Mouse (Mus musculus): Measurements from ENCODE around the gene Tardbp. TPM values are rescaled to one million over a fixed set of nuclear protein-coding genes. Genes with fewer than 3 reads are reported as not detected.

The Tardbp gene
- polyA plus RNA-seq, 1 experiment from 2014 or later: 301 TPM

DNA sequence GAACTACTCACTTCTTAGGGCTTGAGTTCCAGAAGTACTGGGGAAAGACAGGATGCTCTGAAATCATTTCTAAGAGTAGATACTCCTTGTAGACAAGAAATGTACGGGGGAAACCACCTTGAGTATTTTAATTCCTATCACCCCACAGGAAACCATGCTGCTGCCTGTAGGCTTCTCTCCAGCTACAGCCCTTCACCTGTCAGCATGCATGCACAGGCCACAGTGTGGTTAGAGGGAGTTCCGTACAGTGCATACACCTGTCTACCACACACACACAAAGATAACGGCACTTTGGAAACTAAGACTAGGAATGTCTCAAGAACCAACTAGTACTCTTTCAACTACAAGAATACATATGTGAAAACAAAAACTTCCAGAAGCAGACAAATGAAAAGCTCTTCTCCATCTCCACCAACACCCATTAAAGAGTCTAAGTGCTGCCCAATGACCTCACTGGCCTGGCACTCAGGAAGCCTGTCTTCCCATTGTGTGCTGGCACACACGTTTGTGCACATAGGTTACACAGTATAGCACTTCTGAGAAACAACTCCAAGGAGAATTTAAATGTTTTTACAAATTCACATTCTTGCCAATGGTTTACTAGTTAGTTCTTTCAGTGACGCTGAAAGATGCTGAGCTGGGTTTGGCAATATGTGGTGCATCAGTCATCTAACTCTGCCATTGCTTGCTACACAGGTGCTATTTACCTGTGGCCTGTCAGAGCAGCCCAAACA, 16.0 kb downstream of the Tardbp start:
- H3K27me3 ChIP-seq: no peaks in the 10 kb centered on the region
- ATAC-seq (ENCODE audit: insufficient number of reproducible peaks, low FRiP score, low TSS enrichment, low read depth): no peak
- no peak overlapping the region for H3K4me3 ChIP-seq
- H3K4me1 ChIP-seq: 0 out of 2 replicates have a peak, but pooled peaks cover 4% of the 10 kb centered on the region
- no peak overlapping the region for H3K27ac ChIP-seq
- 73% methylated on average over 5 of the region's 5 CpGs for WGBS
- peaks cover 29% of the 10 kb centered on the region for H3K36me3 ChIP-seq
- H3K9me3 ChIP-seq: no peaks in the 10 kb centered on the region
- no peak overlapping the region for H3K9ac ChIP-seq
- no peak overlapping the region for H3K4me2 ChIP-seq

DNA sequence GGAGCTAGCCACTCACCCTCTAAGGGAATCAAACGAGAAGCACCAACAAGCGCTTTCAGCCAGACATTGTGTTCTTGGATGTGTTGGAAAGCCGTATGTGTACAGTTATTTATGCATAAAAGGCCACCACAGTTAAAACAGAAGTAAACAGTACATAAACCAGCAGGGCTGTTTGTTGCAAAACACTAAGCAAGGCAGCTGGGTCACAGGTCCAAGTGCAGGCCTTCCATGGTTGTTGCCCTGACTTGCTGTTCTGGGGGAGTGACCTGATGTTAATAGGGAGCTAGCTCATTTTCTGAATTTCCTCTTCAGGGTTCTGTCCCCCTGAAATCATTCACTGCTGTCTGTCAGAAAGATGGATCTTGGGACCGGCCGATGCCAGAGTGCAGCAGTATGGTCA, 17.0 kb downstream of the Tardbp start:
- H3K27ac ChIP-seq: no peak overlapping the region
- ATAC-seq (ENCODE audit: insufficient number of reproducible peaks, low FRiP score, low TSS enrichment, low read depth): no peak
- H3K9ac ChIP-seq: no peak overlapping the region
- H3K4me2 ChIP-seq: no peak overlapping the region
- no peaks in the 10 kb centered on the region for H3K27me3 ChIP-seq
- 89% methylated on average over 5 of the region's 5 CpGs for WGBS
- no peak overlapping the region for H3K4me3 ChIP-seq
- 0 out of 2 replicates have a peak, but pooled peaks cover 4% of the 10 kb centered on the region for H3K4me1 ChIP-seq
- no peaks in the 10 kb centered on the region for H3K9me3 ChIP-seq
- peaks cover 19% of the 10 kb centered on the region for H3K36me3 ChIP-seq

DNA sequence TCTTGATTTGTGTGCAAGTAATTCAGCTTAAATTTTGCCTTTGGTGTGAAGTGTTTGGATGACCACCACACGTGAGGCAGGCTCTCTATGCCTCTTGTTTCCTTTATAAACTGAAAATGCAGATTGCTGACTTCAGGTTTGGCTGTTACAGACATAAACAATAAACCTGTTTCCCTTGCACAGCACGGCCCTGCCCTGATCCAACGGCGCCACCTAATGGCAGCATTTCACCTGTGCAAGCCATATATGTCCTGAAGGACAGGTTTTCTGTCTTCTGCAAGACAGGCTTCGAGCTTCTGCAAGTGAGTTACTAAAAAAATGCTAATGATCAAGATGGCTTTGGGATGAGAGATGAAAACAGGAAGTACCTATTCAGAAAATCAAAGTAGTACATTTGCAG, 19.1 kb downstream of the Tardbp start:
- no peak for ATAC-seq (ENCODE audit: insufficient number of reproducible peaks, low FRiP score, low TSS enrichment, low read depth)
- peaks cover 6% of the 10 kb centered on the region for H3K36me3 ChIP-seq
- H3K27me3 ChIP-seq: no peaks in the 10 kb centered on the region
- 0 out of 2 replicates have a peak, but pooled peaks cover 4% of the 10 kb centered on the region for H3K4me1 ChIP-seq
- H3K9ac ChIP-seq: no peak overlapping the region
- 27% methylated on average over 5 of the region's 5 CpGs for WGBS
- H3K27ac ChIP-seq: no peak overlapping the region
- no peak overlapping the region for H3K4me2 ChIP-seq
- H3K4me3 ChIP-seq: no peak overlapping the region
- H3K9me3 ChIP-seq: no peaks in the 10 kb centered on the region

DNA sequence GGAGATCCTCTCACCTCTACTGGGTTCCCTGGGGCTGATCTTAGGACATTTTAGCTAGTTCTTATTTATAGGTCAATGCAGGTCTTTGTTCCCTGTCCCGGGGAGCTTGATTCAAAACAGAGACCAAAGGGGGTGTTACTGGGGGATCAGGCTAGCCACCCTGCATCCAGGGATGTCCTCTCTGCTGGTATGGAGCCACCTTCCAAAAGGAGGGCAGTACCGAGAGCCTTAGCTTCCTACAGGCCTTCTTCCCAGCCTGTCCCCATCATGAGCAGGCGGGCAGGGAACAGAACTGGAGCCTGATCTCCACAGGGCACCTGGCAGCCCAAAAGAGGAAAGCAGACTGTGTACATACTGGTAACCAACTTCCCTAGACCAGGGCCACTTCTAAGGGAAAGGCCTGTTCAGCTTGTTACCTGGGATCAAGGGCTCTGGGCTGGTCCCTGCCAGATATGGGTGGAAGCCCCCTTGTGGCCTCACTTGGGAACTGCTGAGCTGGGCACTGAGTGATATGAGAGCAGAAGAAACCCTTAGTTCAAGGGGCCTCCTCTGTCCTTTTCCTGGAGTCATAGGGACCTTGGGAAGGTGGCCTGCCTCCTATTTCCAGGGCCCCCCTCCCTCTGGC, 22.2 kb downstream of the Tardbp start:
- WGBS: 78% methylated on average over 3 of the region's 3 CpGs
- ATAC-seq (ENCODE audit: insufficient number of reproducible peaks, low FRiP score, low TSS enrichment, low read depth): no peak
- Histone ChIP-seq H3K4me2 (no peak overlapping the region), H3K9ac (no peak overlapping the region), H3K36me3 (peaks cover 6% of the 10 kb centered on the region; the same call in 1 of the 2 replicates), H3K4me1 (0 out of 2 replicates have a peak, but pooled peaks cover 4% of the 10 kb centered on the region), H3K27ac (0 out of 2 replicates have a peak overlapping the region, but pooled peaks have one; percentile 1), H3K9me3 (no peaks in the 10 kb centered on the region), H3K4me3 (no peak overlapping the region), H3K27me3 (no peaks in the 10 kb centered on the region)

DNA sequence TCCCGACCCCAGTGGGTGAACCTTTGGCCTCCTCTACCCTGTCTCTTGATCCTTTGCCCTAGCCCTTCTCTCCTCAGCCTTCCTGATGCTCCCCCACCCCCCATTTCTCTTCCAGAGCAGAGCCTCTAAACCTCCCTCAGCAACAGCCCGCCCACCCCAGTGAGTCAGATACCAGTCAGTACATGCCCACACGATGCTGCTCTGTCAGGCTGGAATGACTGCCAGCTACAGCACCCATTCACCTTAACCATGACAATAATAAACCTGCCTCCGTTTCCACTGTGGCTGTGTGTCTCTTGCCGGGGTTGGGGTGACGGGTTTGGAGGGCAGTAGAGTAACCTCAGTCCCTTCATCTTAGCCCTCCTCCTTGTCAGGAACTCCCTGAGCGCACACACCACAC, 22.7 kb downstream of the Tardbp start:
- Histone ChIP-seq H3K9ac (no peak overlapping the region), H3K4me3 (no peak overlapping the region), H3K9me3 (no peaks in the 10 kb centered on the region), H3K36me3 (peaks cover 7% of the 10 kb centered on the region; the same call in 1 of the 2 replicates), H3K27me3 (no peaks in the 10 kb centered on the region), H3K27ac (0 out of 2 replicates have a peak overlapping the region, but pooled peaks have one; percentile 1), H3K4me1 (0 out of 2 replicates have a peak, but pooled peaks cover 4% of the 10 kb centered on the region), H3K4me2 (no peak overlapping the region)
- ATAC-seq (ENCODE audit: insufficient number of reproducible peaks, low FRiP score, low TSS enrichment, low read depth): no peak
- WGBS: 67% methylated on average over 7 of the region's 7 CpGs

GRCm38 (mm10) chr4:148603376-148604139, 23.3 kb downstream of the Tardbp start:
- H3K4me2 ChIP-seq: no peak overlapping the region

DNA sequence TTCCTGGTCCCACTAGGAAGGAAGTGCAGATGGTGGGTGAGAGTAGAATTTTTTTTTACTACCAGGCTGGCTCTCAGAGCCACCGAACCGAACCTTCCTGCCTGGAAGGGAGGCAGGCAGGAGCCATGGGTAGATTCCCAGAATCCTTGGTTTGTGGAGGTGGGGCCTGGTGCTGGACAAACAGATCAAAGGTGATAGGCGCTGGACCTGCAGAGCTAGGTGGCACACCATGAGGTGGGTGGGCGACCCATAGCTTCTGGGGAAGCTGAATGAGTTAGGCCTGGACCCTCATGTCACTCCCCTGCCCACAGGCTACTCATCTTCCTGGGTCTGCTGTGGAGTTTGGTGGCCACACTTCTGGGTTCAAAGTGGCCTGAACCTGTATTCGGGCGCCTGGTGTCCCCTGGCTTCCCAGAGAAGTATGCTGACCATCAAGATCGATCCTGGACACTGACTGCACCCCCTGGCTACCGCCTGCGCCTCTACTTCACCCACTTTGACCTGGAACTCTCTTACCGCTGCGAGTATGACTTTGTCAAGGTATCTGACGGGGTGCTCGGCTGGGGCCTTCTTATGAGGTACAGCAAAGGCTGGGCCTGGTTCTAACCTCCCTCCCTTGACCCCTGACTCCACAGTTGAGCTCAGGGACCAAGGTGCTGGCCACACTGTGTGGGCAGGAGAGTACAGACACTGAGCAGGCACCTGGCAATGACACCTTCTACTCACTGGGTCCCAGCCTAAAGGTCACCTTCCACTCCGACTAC, 24.3 kb downstream of the Tardbp start, which contains the start of gene Masp2:
Gene Masp2 (plus strand): TSS at position 198 of the 764 bp plus-strand sequence.
- H3K27ac ChIP-seq: no peak within 1 kb of the TSS

More at GRCm38 (mm10) chr4:148603376-148604139, 23.3 kb downstream of the Tardbp start:
- Histone ChIP-seq H3K9ac (no peak overlapping the region), H3K9me3 (no peaks in the 10 kb centered on the region), H3K4me1 (0 out of 2 replicates have a peak, but pooled peaks cover under 1% of the 10 kb centered on the region), H3K4me3 (no peak overlapping the region), H3K27ac (no peak overlapping the region), H3K36me3 (peaks cover 12% of the 10 kb centered on the region), H3K27me3 (no peaks in the 10 kb centered on the region)
- ATAC-seq (ENCODE audit: insufficient number of reproducible peaks, low FRiP score, low TSS enrichment, low read depth): 0 out of 2 replicates have a peak, but pooled peaks have one; percentile 16
- 65% methylated on average over 10 of the region's 10 CpGs for WGBS

GRCm38 (mm10) chr4:148601871-148602270, 24.9 kb downstream of the Tardbp start:
- Histone ChIP-seq H3K9ac (no peak overlapping the region), H3K4me1 (no peaks in the 10 kb centered on the region), H3K4me3 (no peak overlapping the region), H3K36me3 (peaks cover 28% of the 10 kb centered on the region), H3K4me2 (no peak overlapping the region), H3K27me3 (no peaks in the 10 kb centered on the region), H3K27ac (no peak overlapping the region), H3K9me3 (no peaks in the 10 kb centered on the region)
- WGBS: 80% methylated on average over 4 of the region's 4 CpGs
- ATAC-seq (ENCODE audit: insufficient number of reproducible peaks, low FRiP score, low TSS enrichment, low read depth): no peak

More for the DNA sequence above, 24.3 kb downstream of the Tardbp start, which contains the start of gene Masp2:
- H3K4me1 ChIP-seq: no peaks in the 10 kb centered on the region
- ATAC-seq (ENCODE audit: insufficient number of reproducible peaks, low FRiP score, low TSS enrichment, low read depth): no peak
- no peaks in the 10 kb centered on the region for H3K27me3 ChIP-seq
- H3K9me3 ChIP-seq: no peaks in the 10 kb centered on the region
- H3K4me3 ChIP-seq: no peak within 1 kb of the TSS
- H3K9ac ChIP-seq: no peak within 1 kb of the TSS
- WGBS: 85% methylated on average over 14 of the region's 14 CpGs
- H3K4me2 ChIP-seq: no peak within 1 kb of the TSS
- peaks cover 22% of the 10 kb centered on the region for H3K36me3 ChIP-seq

- Histone ChIP-seq H3K9ac (no peak overlapping the region), H3K4me3 (no peak overlapping the region), H3K4me2 (no peak overlapping the region), H3K27ac (no peak overlapping the region), H3K27me3 (no peaks in the 10 kb centered on the region), H3K36me3 (peaks cover 43% of the 10 kb centered on the region), H3K9me3 (no peaks in the 10 kb centered on the region), H3K4me1 (no peaks in the 10 kb centered on the region)
- WGBS: 85% methylated on average over 4 of the region's 4 CpGs
- no peak for ATAC-seq (ENCODE audit: insufficient number of reproducible peaks, low FRiP score, low TSS enrichment, low read depth)
Measured at GRCm38 (mm10) chr4:148600316-148600715, 26.5 kb downstream of the Tardbp start.

DNA sequence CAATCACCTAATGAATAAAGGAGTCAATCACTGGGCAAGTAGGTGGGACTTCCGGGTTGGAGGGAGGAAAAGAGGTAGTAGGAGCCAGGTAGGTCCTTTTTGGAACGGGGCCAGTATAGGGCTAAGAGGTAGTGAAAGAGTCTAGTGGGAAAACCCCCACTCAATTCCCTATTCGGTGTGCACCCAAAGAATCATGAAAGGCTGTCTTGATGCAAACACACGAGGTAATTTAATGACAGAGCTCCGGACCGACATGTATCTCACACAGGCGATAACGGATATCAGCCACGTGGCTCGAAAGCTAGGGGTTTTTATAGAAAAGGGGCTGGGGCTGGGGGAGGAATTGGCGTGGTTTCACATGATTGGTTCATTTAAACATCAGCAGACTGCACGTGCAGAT, 28.0 kb downstream of the Tardbp start:
- 91% methylated on average over 12 of the region's 12 CpGs for WGBS
- Histone ChIP-seq H3K36me3 (peaks cover 58% of the 10 kb centered on the region), H3K27ac (no peak overlapping the region), H3K9me3 (no peaks in the 10 kb centered on the region), H3K4me3 (no peak overlapping the region), H3K4me2 (no peak overlapping the region), H3K4me1 (0 out of 2 replicates have a peak, but pooled peaks cover 2% of the 10 kb centered on the region), H3K27me3 (no peaks in the 10 kb centered on the region), H3K9ac (no peak overlapping the region)
- ATAC-seq (ENCODE audit: insufficient number of reproducible peaks, low FRiP score, low TSS enrichment, low read depth): no peak

DNA sequence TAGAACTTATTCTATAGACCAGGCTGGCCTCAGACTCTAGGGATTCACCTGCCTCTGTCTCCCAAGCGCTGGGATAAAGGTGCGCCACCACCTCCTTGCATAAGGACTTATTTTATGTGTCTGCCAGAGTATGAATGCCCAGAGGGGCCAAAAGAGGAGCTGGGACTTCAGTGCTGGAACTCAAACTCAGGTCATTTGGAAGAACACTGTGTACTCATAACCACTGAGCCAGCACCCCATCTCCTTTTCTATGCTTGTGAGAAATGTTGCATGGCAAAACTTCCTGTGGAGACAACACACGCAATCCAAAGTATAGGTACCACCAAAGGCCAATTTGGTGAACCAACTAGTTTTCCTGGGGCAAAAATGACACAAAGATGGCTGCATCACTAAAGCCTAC, 30.1 kb downstream of the Tardbp start:
- no peaks in the 10 kb centered on the region for H3K9me3 ChIP-seq
- peaks cover 71% of the 10 kb centered on the region for H3K36me3 ChIP-seq
- 98% methylated on average over 3 of the region's 3 CpGs for WGBS
- no peak overlapping the region for H3K4me2 ChIP-seq
- no peaks in the 10 kb centered on the region for H3K27me3 ChIP-seq
- H3K4me3 ChIP-seq: no peak overlapping the region
- H3K9ac ChIP-seq: no peak overlapping the region
- no peak for ATAC-seq (ENCODE audit: insufficient number of reproducible peaks, low FRiP score, low TSS enrichment, low read depth)
- H3K27ac ChIP-seq: no peak overlapping the region
- H3K4me1 ChIP-seq: peaks cover 20% of the 10 kb centered on the region
